Mouse (Mus musculus): Measurements from ENCODE around the gene Wwox.

DNA sequence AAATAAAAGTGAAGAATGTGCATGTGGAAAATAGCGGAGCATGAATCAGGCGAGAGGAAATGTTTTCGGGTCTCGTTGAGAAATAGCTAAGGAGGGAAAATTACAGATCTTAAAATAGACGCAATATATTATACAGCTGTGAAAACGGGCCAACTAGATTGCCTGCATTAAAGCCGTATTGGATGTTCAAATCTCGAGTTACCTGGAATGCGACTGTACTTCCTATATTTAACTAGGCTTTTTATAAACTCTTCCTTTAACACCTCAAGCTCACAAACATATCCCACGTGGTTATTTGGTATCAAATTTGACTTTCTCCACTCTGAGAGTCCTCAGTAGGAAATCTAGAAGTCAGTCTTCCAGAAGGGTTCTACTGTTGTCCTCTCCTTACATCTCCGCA lies 520.0 kb downstream of the Wwox start:
- no peak for TF ChIP-seq CTCF (IDR thresholded peaks at IDR 0.05; ENCODE audit: insufficient read depth, low read depth, low read length)
- TF ChIP-seq POLR2A (IDR thresholded peaks at IDR 0.05; ENCODE audit: insufficient read depth, low read depth, low read length): no peak
